Mouse (Mus musculus): ENCODE measurements around the gene Mxd4.

GRCm38 (mm10) chr5:34197243-34197642, 9.7 kb upstream of the Mxd4 start:
- TF ChIP-seq CHD2 (IDR thresholded peaks at IDR 0.05; ENCODE audit: low read depth, low read length), result no peak
- TF ChIP-seq HCFC1 (IDR thresholded peaks at IDR 0.05; ENCODE audit: borderline replicate concordance, insufficient read depth, low read length), result no peak
- no peak for TF ChIP-seq ZC3H11A (IDR thresholded peaks at IDR 0.05; ENCODE audit: borderline replicate concordance, low read depth, low read length)

Measured in ES-E14 (cell line).